Mouse (Mus musculus) T-helper 17 cell (primary cell): ENCODE measurements around the gene Olfr56.

Experiments used
- in situ Hi-C, 2 experiments: fragments of 300-600 bp; cut with MboI, MseI; formaldehyde crosslinking; loops; 1 replicate in 1 of 2; 2 replicates in 1 of 2; pipeline ENCODE4 v1.15.1; 2025; ENCODE audit warnings: high pct_unique_total_duplicates in 2 of 2

Gene Olfr56

GRCm38 (mm10) chr11:49141974-49142373, 163.3 kb downstream of the Olfr56 start, which contains the start of gene Olfr1395:
Gene Olfr1395 (plus strand): TSS chr11:49142274.
- in situ Hi-C loops = loop anchor here (10.0 to 25.0 kb wide), 2 partner anchors 717 to 1080 kb away; no protein-coding TSS in a partner anchor

GRCm38 (mm10) chr11:49154077-49154476, 175.4 kb downstream of the Olfr56 start, which contains the start of gene Olfr1394:
Gene Olfr1394 (plus strand): TSS chr11:49154377.
- in situ Hi-C loops = no loop called here

- in situ Hi-C loops = no loop called here
These were observed 178.4 kb downstream of the Olfr56 start for GRCm38 (mm10) chr11:49156821-49157814.

GRCm38 (mm10) chr11:49168839-49169611, 190.3 kb downstream of the Olfr56 start:
- in situ Hi-C loops = no loop called here

- in situ Hi-C loops = no loop called here
These were observed 191.9 kb downstream of the Olfr56 start for GRCm38 (mm10) chr11:49170576-49170975.

- in situ Hi-C loops = loop anchor here in 1 of 2 experiments (25.0 kb wide), 1 partner anchor 237 kb away; the partner anchor contains the start of gene Olfr1389
These were observed 196.7 kb downstream of the Olfr56 start for GRCm38 (mm10) chr11:49175345-49175744.

GRCm38 (mm10) chr11:49176047-49176779, 197.5 kb downstream of the Olfr56 start:
- in situ Hi-C loops = loop anchor here in 1 of 2 experiments (25.0 kb wide), 1 partner anchor 236 kb away; the partner anchor contains the start of gene Olfr1389

- in situ Hi-C loops = loop anchor here (5.0 to 25.0 kb wide), 3 partner anchors 71 to 232 kb away; partner anchors contain the start of genes Olfr1389 (in 1 of the 2) and Olfr1396 (in 1 of the 2)
These were observed 204.5 kb downstream of the Olfr56 start for GRCm38 (mm10) chr11:49183172-49183571.
